Mouse (Mus musculus): ENCODE measurements at regions not wholly inside any gene's neighbourhood (a gene's known extent, or its start where the extent isn't known, plus 50 kb on each side); places are given as distances from the start of the nearest gene placed in this dataset.
"Not testable (repeated sequence)": the region's sequence is repeated elsewhere in the genome, so short reads cannot be mapped to it uniquely, and the experiment has no call there.

DNA sequence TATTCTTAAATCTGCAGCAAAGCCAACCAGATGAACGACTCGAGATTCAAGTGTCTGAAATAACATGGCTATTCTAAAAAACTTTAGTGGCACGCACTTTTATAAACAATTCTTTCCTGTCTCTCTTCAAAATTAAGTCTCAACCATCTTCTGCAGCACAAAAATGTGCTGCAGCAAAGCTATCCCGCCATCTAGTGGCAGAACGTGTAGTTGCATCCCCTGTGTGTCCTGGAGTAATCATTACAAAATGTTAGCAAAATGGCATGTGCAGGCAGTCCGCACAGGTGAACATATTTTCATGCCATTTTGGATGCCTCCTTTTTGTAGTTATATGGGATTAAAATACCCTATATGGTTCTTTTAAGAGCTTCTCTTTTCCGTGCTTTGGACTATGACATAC, 293.1 kb upstream of the Slc7a14 start:
- Histone ChIP-seq H3K27ac (replicated peaks) (no peak overlapping the region), H3K9ac (replicated peaks) (no peak overlapping the region), H3K27me3 (replicated peaks) (no peaks in the 10 kb centered on the region), H3K4me1 (no peaks in the 10 kb centered on the region), H3K4me2 (no peak overlapping the region), H3K9me3 (replicated peaks) (no peaks in the 10 kb centered on the region), H3K4me3 (replicated peaks) (no peak overlapping the region), H3K36me3 (no peaks in the 10 kb centered on the region)
- WGBS: 19% methylated on average over 7 of the region's 7 CpGs
- ATAC-seq (ENCODE audit: low FRiP score): peak; percentile 74; the same call in 1 of the 2 replicates

- not testable (repeated sequence) for H3K4me2 ChIP-seq; ATAC-seq (ENCODE audit: low FRiP score); H3K36me3 ChIP-seq; H3K4me1 ChIP-seq; H3K27ac ChIP-seq (replicated peaks); H3K4me3 ChIP-seq (replicated peaks); H3K9me3 ChIP-seq (replicated peaks); H3K9ac ChIP-seq (replicated peaks); H3K27me3 ChIP-seq (replicated peaks)
- WGBS: 77% methylated on average over 4 of the region's 4 CpGs
Measured at GRCm38 (mm10) chr3:31596581-31596980, 286.4 kb upstream of the Slc7a14 start.

- Histone ChIP-seq H3K9me3 (replicated peaks) (no peaks in the 10 kb centered on the region), H3K36me3 (no peaks in the 10 kb centered on the region), H3K9ac (replicated peaks) (no peak overlapping the region), H3K4me2 (no peak overlapping the region), H3K27me3 (replicated peaks) (no peaks in the 10 kb centered on the region), H3K4me3 (replicated peaks) (no peak overlapping the region), H3K27ac (replicated peaks) (no peak overlapping the region), H3K4me1 (no peaks in the 10 kb centered on the region)
- 69% methylated on average over 2 of the region's 2 CpGs for WGBS
- no peak for ATAC-seq (ENCODE audit: low FRiP score)
Measured at GRCm38 (mm10) chr3:31585971-31586370, 275.8 kb upstream of the Slc7a14 start.

DNA sequence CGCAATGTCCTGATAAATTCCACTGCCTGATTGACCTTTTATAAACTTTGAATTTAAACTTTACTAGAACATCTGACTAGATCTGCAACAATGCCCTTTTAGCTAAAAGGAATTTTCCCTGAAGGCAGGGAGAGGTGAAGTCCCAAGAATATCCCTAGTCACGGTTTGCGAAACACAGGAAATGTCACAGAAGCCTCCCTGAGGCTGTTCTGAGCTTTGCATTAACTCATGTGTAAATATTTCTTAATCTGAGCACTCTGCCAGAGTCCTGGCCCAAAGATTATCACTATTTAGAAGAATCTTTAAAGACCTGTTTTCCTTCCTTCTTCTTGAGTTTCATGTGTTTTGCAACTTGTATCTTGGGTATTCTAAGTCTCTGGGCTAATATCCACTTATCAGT, 263.7 kb upstream of the Slc7a14 start:
- 98% methylated on average over 3 of the region's 3 CpGs for WGBS
- Histone ChIP-seq H3K9me3 (replicated peaks) (0 out of 2 replicates have a peak, but pooled peaks cover 7% of the 10 kb centered on the region), H3K4me3 (replicated peaks) (no peak overlapping the region), H3K9ac (replicated peaks) (no peak overlapping the region), H3K4me2 (no peak overlapping the region), H3K36me3 (no peaks in the 10 kb centered on the region), H3K27me3 (replicated peaks) (no peaks in the 10 kb centered on the region), H3K27ac (replicated peaks) (no peak overlapping the region), H3K4me1 (no peaks in the 10 kb centered on the region)
- ATAC-seq (ENCODE audit: low FRiP score): no peak
